Mouse (Mus musculus): Measurements from ENCODE around the gene Ube4a. TPM values are rescaled to one million over a fixed set of nuclear protein-coding genes. Genes with fewer than 3 reads are reported as not detected.

Gene Ube4a
- polyA plus RNA-seq, 1 experiment from 2014 or later, result 15.9 TPM

DNA sequence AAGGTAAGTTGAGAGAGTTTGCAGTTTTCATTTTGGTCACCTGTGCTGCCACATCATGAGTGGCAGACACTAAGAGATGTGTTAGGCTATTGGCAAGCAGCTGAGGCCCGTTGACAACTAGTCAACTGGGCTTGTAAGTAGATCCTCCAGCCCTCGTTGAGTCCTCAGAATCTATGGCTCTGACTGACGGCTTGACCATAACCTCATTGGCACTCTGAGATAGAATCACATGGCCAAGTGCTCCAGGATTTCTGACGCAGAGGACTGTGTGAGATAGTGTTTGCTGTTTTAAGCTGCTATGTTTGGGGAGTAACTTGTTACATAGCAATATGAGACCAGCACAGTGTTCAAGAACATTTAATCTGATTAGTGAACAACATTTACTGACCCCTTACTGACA lies 23.6 kb downstream of the Ube4a start:
- Histone ChIP-seq H3K36me3 (peaks cover 98% of the 10 kb centered on the region), H3K9me3 (no peaks in the 10 kb centered on the region), H3K9ac (no peak overlapping the region), H3K27ac (replicated peaks) (0 out of 2 replicates have a peak overlapping the region, but pooled peaks have one; percentile 12), H3K27me3 (replicated peaks) (no peaks in the 10 kb centered on the region), H3K4me3 (no peak overlapping the region), H3K4me2 (no peak overlapping the region), H3K4me1 (peaks cover 7% of the 10 kb centered on the region)
- WGBS, result 61% methylated on average over 4 of the region's 4 CpGs
- ATAC-seq (ENCODE audit: extremely low read depth, insufficient number of reproducible peaks, low FRiP score, low TSS enrichment), result no peak

DNA sequence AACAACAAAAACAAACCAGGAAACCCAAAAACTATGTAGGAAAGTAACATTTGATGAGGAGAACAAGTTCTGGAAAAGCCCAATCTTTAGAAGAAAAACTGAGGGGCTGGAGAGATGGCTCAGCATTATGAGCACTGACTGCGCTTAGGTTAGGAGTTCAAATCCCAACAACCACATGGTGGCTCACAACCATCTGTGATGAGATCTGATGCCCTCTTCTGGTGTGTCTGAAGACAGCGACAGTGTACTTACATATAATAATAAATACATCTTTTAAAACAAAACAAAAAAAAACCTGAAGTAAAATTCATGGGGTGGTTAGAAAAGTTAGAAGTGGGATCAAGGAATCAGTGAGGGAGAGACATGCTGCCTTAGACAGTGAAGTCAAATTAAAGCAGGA lies 43.9 kb downstream of the Ube4a start:
- WGBS, result 68% methylated on average over 2 of the region's 2 CpGs

DNA sequence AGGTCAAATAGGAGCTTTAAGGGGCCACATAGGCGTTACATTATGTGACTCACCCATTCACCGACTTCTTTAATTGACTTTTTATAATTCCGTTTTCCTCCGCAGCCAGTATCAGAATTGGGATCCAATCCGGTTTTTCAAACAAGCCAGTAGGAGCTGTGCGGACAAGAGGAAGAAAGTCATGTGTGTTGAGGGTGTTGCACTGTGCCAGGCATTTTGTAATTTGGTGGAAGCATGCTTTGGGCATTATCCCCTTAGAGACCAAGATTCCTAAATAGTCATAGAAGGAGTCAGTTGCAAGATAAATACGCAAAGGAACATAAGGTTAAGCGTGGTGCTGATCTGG lies 44.3 kb downstream of the Ube4a start:
- Histone ChIP-seq H3K36me3 (peaks cover 21% of the 10 kb centered on the region), H3K27ac (replicated peaks) (peak overlapping the region; percentile 88), H3K4me2 (peak overlapping the region; percentile 78), H3K4me3 (peak overlapping the region; percentile 77), H3K4me1 (peaks cover 15% of the 10 kb centered on the region), H3K9ac (peak overlapping the region; percentile 92), H3K27me3 (replicated peaks) (no peaks in the 10 kb centered on the region), H3K9me3 (no peaks in the 10 kb centered on the region)
- WGBS, result 2% methylated on average over 8 of the region's 8 CpGs
- ATAC-seq (ENCODE audit: extremely low read depth, insufficient number of reproducible peaks, low FRiP score, low TSS enrichment), result peak; percentile 45; the same call in 1 of the 2 replicates

More for the DNA sequence above, 43.9 kb downstream of the Ube4a start:
- Histone ChIP-seq H3K27ac (replicated peaks) (peak overlapping the region; percentile 88), H3K27me3 (replicated peaks) (no peaks in the 10 kb centered on the region), H3K4me2 (peak overlapping the region; percentile 78), H3K36me3 (peaks cover 24% of the 10 kb centered on the region), H3K4me3 (peak overlapping the region; percentile 77), H3K9me3 (no peaks in the 10 kb centered on the region), H3K4me1 (peaks cover 15% of the 10 kb centered on the region), H3K9ac (peak overlapping the region; percentile 92; the same call in 1 of the 2 replicates)
- ATAC-seq (ENCODE audit: extremely low read depth, insufficient number of reproducible peaks, low FRiP score, low TSS enrichment), result no peak

DNA sequence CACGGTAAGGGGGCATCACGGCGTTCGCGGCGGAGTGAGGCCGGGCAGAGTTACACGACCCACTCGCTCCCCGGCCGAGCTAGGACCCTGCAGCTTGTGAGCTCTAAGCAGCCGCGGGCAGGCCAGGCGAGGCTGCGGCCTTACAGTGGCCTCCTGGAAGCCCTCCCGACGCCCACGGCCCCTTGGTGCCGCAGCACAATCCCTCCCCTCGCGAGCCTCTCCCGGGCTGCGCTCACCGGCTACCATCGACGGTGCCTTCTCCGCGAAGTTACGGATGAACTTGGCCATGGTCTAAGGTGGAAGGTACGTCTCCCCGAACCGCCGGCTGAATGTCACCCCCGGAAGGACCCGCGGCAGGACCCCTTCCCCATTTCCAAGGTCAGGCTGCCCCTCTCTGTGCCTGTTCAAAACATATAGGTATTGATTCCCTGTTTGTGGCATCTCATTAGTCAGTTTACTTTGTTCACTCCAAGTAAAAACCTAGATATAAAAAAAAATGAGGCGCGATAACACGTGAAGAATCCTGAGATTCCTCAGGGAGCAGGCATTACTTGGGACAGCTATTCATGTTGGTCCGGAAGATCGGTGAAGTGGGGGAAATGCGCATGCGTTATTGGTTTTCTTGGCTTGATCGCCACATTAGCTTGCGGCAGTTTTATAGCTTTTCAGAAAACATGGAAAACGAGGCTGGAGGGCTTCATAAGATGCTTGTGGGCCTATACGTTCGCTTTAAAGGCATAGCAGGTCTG lies 44.9 kb downstream of the Ube4a start, which contains the start of gene Atp5l:
Gene Atp5l, minus strand, starts transcription at position 369 of the 749 bp plus-strand sequence.
- H3K4me3 ChIP-seq, result peak within 1 kb of the TSS; percentile 77
- no peaks in the 10 kb centered on the region for H3K27me3 ChIP-seq (replicated peaks)
- peak within 1 kb of the TSS; percentile 92 for H3K9ac ChIP-seq
- H3K27ac ChIP-seq (replicated peaks), result peak within 1 kb of the TSS; percentile 88
- H3K9me3 ChIP-seq, result no peaks in the 10 kb centered on the region
- H3K4me1 ChIP-seq, result peaks cover 18% of the 10 kb centered on the region
- ATAC-seq (ENCODE audit: extremely low read depth, insufficient number of reproducible peaks, low FRiP score, low TSS enrichment), result peak; percentile 72
- peaks cover 16% of the 10 kb centered on the region for H3K36me3 ChIP-seq
- under 1% methylated on average over 48 of the region's 48 CpGs for WGBS
- peak within 1 kb of the TSS; percentile 78 for H3K4me2 ChIP-seq

DNA sequence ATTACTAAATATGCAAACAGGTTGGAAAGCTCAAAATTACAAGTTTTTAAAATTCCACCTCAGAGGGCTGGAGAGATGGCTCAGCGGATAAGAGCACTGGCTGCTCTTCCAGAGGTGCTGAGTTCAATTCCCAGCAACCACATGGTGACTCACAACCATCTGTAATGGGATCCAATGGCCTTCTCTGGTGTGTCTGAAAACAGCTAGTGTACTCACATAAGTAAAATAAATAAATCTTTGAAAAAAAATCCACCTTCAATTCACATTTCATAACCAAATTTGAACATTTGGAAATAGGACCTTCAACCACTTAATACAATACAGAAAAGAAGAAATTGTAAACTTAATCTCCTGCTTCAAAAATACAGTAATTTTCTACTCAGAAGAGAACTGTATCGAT lies 45.8 kb downstream of the Ube4a start:
- Histone ChIP-seq H3K36me3 (peaks cover 11% of the 10 kb centered on the region), H3K4me2 (peak overlapping the region; percentile 78), H3K4me3 (peak overlapping the region; percentile 77), H3K27me3 (replicated peaks) (no peaks in the 10 kb centered on the region), H3K9ac (peak overlapping the region; percentile 92), H3K27ac (replicated peaks) (peak overlapping the region; percentile 88), H3K9me3 (no peaks in the 10 kb centered on the region), H3K4me1 (peaks cover 27% of the 10 kb centered on the region)
- WGBS, result 28% methylated on average over 2 of the region's 2 CpGs
- ATAC-seq (ENCODE audit: extremely low read depth, insufficient number of reproducible peaks, low FRiP score, low TSS enrichment), result no peak

DNA sequence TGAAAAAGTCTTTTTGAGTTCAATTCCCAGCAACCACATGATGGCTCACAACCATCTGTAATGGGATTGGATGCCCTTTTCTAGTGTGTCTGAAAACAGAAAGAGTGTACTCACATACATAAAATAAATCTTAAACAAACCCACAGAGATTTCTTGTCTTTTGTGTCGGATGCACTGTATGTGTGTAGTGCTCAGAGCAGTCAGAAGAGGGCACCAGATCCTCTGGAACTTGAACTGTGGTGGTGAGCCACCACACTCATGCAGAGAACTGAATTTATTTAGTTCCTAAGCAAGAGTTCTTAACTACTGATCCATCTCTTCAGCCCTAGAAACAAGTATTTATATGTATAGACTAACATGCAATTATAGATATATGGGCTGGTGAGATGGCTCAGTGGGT lies 49.2 kb downstream of the Ube4a start:
- Histone ChIP-seq H3K4me2 (no peak overlapping the region), H3K4me3 (no peak overlapping the region), H3K27ac (replicated peaks) (no peak overlapping the region), H3K4me1 (peaks cover 25% of the 10 kb centered on the region), H3K36me3 (peaks cover 35% of the 10 kb centered on the region), H3K9me3 (no peaks in the 10 kb centered on the region), H3K27me3 (replicated peaks) (no peaks in the 10 kb centered on the region), H3K9ac (no peak overlapping the region)
- 51% methylated on average over 1 of the region's 1 CpGs for WGBS
- no peak for ATAC-seq (ENCODE audit: extremely low read depth, insufficient number of reproducible peaks, low FRiP score, low TSS enrichment)

DNA sequence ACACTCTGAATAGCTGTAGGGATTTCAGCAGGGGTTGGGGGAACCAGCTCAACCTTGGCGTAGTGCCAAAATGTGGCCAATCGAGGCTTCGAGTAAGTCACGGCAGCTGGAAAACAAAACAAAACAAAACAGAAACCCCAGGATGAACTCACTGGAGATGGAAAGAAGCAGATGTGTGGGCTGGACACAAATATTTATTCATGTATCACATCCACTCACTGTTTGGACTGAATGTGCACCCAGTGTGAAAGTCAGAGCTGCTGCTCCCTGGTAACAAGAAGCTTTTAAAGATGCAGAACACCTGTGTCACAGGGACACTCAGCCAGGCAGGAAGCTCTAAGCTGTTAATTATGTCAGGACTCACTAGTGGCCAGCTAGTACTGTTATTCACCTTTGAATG lies 50.7 kb downstream of the Ube4a start:
- Histone ChIP-seq H3K9me3 (no peaks in the 10 kb centered on the region), H3K4me3 (no peak overlapping the region), H3K27ac (replicated peaks) (0 out of 2 replicates have a peak overlapping the region, but pooled peaks have one; percentile 15), H3K27me3 (replicated peaks) (no peaks in the 10 kb centered on the region), H3K36me3 (peaks cover 49% of the 10 kb centered on the region), H3K9ac (peak overlapping the region; percentile 50; the same call in 1 of the 2 replicates), H3K4me2 (no peak overlapping the region; the same call in 1 of the 2 replicates), H3K4me1 (peaks cover 24% of the 10 kb centered on the region)
- ATAC-seq (ENCODE audit: extremely low read depth, insufficient number of reproducible peaks, low FRiP score, low TSS enrichment), result no peak
- WGBS, result 29% methylated on average over 4 of the region's 4 CpGs

DNA sequence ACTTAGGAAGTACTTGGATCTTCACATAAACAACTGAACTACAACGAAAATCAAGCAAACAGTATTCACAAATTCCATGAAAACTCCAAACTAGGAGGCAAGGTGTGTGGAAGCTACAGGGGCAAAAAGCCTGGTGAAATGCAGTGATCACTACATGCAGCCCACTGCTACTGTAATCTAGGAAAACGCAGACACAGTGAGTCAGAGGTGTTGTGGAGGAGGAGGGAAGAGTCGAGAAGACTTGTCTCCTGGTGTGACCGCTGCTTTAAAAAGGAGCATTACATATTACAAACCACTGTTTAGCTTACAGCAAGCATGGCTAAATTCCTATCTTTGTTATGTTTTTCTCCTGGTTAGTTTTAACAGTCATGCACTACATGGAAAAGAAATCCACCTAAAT lies 54.0 kb downstream of the Ube4a start:
- no peak overlapping the region for H3K4me2 ChIP-seq
- peaks cover 16% of the 10 kb centered on the region for H3K4me1 ChIP-seq
- no peaks in the 10 kb centered on the region for H3K27me3 ChIP-seq (replicated peaks)
- no peak for ATAC-seq (ENCODE audit: extremely low read depth, insufficient number of reproducible peaks, low FRiP score, low TSS enrichment)
- no peak overlapping the region for H3K4me3 ChIP-seq
- 90% methylated on average over 4 of the region's 4 CpGs for WGBS
- H3K36me3 ChIP-seq, result peaks cover 40% of the 10 kb centered on the region
- H3K9me3 ChIP-seq, result no peaks in the 10 kb centered on the region
- H3K27ac ChIP-seq (replicated peaks), result no peak overlapping the region
- no peak overlapping the region for H3K9ac ChIP-seq

DNA sequence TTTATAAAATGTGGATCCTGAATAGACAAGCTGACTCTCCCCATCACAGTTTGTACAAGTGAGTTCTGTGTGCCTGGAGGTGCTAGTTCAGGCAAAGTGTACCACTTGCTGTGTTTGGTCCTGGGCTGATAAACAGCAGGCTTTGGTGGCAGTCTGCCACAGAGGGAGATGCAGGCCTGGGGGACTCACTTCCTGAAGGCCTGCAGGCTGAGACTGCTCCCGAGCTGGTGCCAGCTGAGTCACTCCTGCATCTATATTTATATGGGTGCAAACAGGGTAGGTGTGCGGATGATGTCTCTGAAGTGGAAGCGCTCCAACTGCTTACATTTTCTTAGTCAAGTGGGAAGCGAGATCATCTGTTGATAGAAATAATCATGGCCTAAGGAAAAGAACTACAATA lies 59.8 kb downstream of the Ube4a start:
- H3K27ac ChIP-seq (replicated peaks), result peak overlapping the region; percentile 81
- H3K27me3 ChIP-seq (replicated peaks), result no peaks in the 10 kb centered on the region
- H3K9me3 ChIP-seq, result no peaks in the 10 kb centered on the region
- H3K36me3 ChIP-seq, result peaks cover 9% of the 10 kb centered on the region
- WGBS, result 43% methylated on average over 4 of the region's 4 CpGs
- peaks cover 25% of the 10 kb centered on the region for H3K4me1 ChIP-seq
- ATAC-seq (ENCODE audit: extremely low read depth, insufficient number of reproducible peaks, low FRiP score, low TSS enrichment), result peak; percentile 45; the same call in 1 of the 2 replicates
- 0 out of 2 replicates have a peak overlapping the region, but pooled peaks have one; percentile 8 for H3K4me3 ChIP-seq
- 0 out of 2 replicates have a peak overlapping the region, but pooled peaks have one; percentile 19 for H3K9ac ChIP-seq
- peak overlapping the region; percentile 48 for H3K4me2 ChIP-seq

DNA sequence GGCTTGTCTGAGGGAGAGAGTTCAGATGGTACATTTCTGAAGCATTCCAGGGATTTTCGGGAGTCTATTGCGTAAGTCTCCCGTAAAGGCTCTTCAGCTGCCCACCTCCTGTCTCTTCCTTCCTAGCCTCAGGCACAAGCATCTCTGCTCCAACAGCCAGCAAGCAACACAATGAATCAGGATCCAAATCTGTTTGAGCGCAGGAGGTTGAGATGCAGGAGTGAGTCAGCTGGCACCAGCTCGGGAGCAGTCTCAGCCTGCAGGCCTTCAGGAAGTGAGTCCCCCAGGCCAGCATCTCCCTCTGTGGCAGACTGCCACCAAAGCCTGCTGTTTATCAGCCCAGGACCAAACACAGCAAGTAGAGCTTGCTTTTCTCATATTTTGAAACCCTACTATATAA lies 60.4 kb downstream of the Ube4a start:
- no peak for ATAC-seq (ENCODE audit: extremely low read depth, insufficient number of reproducible peaks, low FRiP score, low TSS enrichment)
- H3K4me3 ChIP-seq, result no peak overlapping the region
- H3K9me3 ChIP-seq, result no peaks in the 10 kb centered on the region
- peaks cover 25% of the 10 kb centered on the region for H3K4me1 ChIP-seq
- WGBS, result 50% methylated on average over 5 of the region's 5 CpGs
- peak overlapping the region; percentile 65 for H3K9ac ChIP-seq
- H3K4me2 ChIP-seq, result peak overlapping the region; percentile 48
- H3K36me3 ChIP-seq, result peaks cover 3% of the 10 kb centered on the region
- H3K27me3 ChIP-seq (replicated peaks), result no peaks in the 10 kb centered on the region
- peak overlapping the region; percentile 81 for H3K27ac ChIP-seq (replicated peaks)

DNA sequence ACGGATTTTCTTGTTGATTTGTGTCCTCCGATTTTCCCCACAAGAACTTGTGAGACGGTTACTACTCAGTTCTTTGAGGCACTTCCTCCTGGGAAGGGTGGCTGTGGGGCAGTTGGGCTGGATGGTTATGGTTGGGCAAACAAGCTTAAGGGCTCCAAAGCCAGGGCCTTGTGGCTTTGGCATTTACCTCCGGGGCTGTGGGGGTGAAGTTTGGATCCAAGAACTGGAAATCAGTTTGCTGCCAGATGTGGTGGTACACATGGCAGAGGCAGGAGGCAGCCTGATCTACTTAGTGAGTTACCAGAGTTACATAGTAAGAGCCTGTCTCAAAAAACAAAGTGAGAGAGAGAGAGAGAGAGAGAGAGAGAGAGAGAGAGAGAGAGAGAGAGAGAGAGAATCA lies 61.5 kb downstream of the Ube4a start:
- no peak overlapping the region for H3K9ac ChIP-seq
- no peak overlapping the region for H3K27ac ChIP-seq (replicated peaks)
- H3K4me3 ChIP-seq, result no peak overlapping the region
- ATAC-seq (ENCODE audit: extremely low read depth, insufficient number of reproducible peaks, low FRiP score, low TSS enrichment), result no peak
- H3K36me3 ChIP-seq, result no peaks in the 10 kb centered on the region
- no peaks in the 10 kb centered on the region for H3K9me3 ChIP-seq
- peaks cover 25% of the 10 kb centered on the region for H3K4me1 ChIP-seq
- WGBS, result 78% methylated on average over 4 of the region's 4 CpGs
- H3K27me3 ChIP-seq (replicated peaks), result no peaks in the 10 kb centered on the region
- no peak overlapping the region for H3K4me2 ChIP-seq

DNA sequence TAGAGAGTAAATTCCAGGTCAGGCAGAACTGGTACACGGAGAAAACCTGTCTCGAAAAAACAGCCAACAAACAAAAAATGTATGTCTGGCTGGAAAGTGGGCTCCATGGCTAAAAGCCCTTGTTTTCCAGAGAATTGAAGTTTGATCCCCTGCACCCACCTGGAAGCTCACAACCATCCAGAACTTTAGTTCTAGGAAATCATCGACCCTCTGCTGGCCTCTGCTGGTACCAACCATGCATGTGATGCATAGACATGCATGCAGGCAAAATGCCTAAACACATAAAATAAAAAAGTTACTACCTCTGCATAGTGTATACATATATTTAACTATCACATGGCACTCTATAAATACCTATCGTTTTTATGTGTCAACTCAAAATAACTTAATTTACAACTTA lies 65.0 kb downstream of the Ube4a start:
- no peak overlapping the region for H3K9ac ChIP-seq
- 57% methylated on average over 4 of the region's 4 CpGs for WGBS
- H3K4me2 ChIP-seq, result no peak overlapping the region
- no peak overlapping the region for H3K4me3 ChIP-seq
- ATAC-seq (ENCODE audit: extremely low read depth, insufficient number of reproducible peaks, low FRiP score, low TSS enrichment), result no peak
- H3K27me3 ChIP-seq (replicated peaks), result no peaks in the 10 kb centered on the region; the same call in 1 of the 2 replicates
- H3K36me3 ChIP-seq, result no peaks in the 10 kb centered on the region
- no peak overlapping the region for H3K27ac ChIP-seq (replicated peaks)
- no peaks in the 10 kb centered on the region for H3K9me3 ChIP-seq
- peaks cover 12% of the 10 kb centered on the region for H3K4me1 ChIP-seq
